Mouse (Mus musculus): ENCODE results near the gene Mid1.

The Mid1 gene

GRCm38 (mm10) chrX:169685131-169685530 is at the start of gene Mid1:
Gene Mid1, plus strand, starts transcription at chrX:169685199.
- no peak for DNase-seq (ENCODE audit: low spot score in 2 of 2)

GRCm38 (mm10) chrX:169673056-169673455 is 11.9 kb upstream of the Mid1 start:
- no peak for DNase-seq (ENCODE audit: low spot score in 2 of 2)

GRCm38 (mm10) chrX:169676313-169676712 is 8.7 kb upstream of the Mid1 start:
- DNase-seq (ENCODE audit: low spot score in 2 of 2): no peak

- DNase-seq (ENCODE audit: low spot score in 2 of 2): no peak
These were observed 732 bp downstream of the Mid1 start for GRCm38 (mm10) chrX:169685731-169686130.

GRCm38 (mm10) chrX:169691217-169691616 is 6.2 kb downstream of the Mid1 start:
- no peak for DNase-seq (ENCODE audit: low spot score in 2 of 2)

GRCm38 (mm10) chrX:169691675-169692074 is 6.7 kb downstream of the Mid1 start:
- no peak for DNase-seq (ENCODE audit: low spot score in 2 of 2)

- no peak for DNase-seq (ENCODE audit: low spot score in 2 of 2)
These were observed 7.4 kb downstream of the Mid1 start for GRCm38 (mm10) chrX:169692225-169692909.

- DNase-seq (ENCODE audit: low spot score in 2 of 2): no peak
These were observed 19.1 kb downstream of the Mid1 start for GRCm38 (mm10) chrX:169704016-169704602.

GRCm38 (mm10) chrX:169723511-169723910 is 38.5 kb downstream of the Mid1 start:
- DNase-seq (ENCODE audit: low spot score in 2 of 2): no peak

- no peak for DNase-seq (ENCODE audit: low spot score in 2 of 2)
These were observed 50.5 kb downstream of the Mid1 start for GRCm38 (mm10) chrX:169735387-169735969.

- DNase-seq (ENCODE audit: low spot score in 2 of 2): no peak
These were observed 73.0 kb downstream of the Mid1 start for GRCm38 (mm10) chrX:169758001-169758400.

GRCm38 (mm10) chrX:169779535-169779934 is 94.5 kb downstream of the Mid1 start, which contains the start of gene 4933400A11Rik:
Gene 4933400A11Rik, minus strand, starts transcription at chrX:169779635.
- no peak for DNase-seq (ENCODE audit: low spot score in 2 of 2)

GRCm38 (mm10) chrX:169789702-169790101 is 104.7 kb downstream of the Mid1 start:
- no peak for DNase-seq (ENCODE audit: low spot score in 2 of 2)

GRCm38 (mm10) chrX:169792879-169793278 is 107.9 kb downstream of the Mid1 start:
- no peak for DNase-seq (ENCODE audit: low spot score in 2 of 2)

GRCm38 (mm10) chrX:169794421-169794820 is 109.4 kb downstream of the Mid1 start:
- DNase-seq (ENCODE audit: low spot score in 2 of 2): no peak

- DNase-seq (ENCODE audit: low spot score in 2 of 2): no peak
These were observed 109.9 kb downstream of the Mid1 start for GRCm38 (mm10) chrX:169794831-169795311.

- no peak for DNase-seq (ENCODE audit: low spot score in 2 of 2)
These were observed 112.1 kb downstream of the Mid1 start for GRCm38 (mm10) chrX:169797148-169797547.

GRCm38 (mm10) chrX:169798987-169799680 is 114.1 kb downstream of the Mid1 start:
- peak; percentile 39 to 62 for DNase-seq (ENCODE audit: low spot score in 2 of 2)

- no peak for DNase-seq (ENCODE audit: low spot score in 2 of 2)
These were observed 115.2 kb downstream of the Mid1 start for GRCm38 (mm10) chrX:169800238-169800637.

GRCm38 (mm10) chrX:169805791-169806190 is 120.8 kb downstream of the Mid1 start:
- DNase-seq (ENCODE audit: low spot score in 2 of 2): no peak

- no peak for DNase-seq (ENCODE audit: low spot score in 2 of 2)
These were observed 122.7 kb downstream of the Mid1 start for GRCm38 (mm10) chrX:169807744-169808143.

- no peak for DNase-seq (ENCODE audit: low spot score in 2 of 2)
These were observed 126.3 kb downstream of the Mid1 start for GRCm38 (mm10) chrX:169811318-169811717.

Data from right cerebral cortex, postnatal 10 days (tissue).